Mouse (Mus musculus): Measurements from ENCODE around the gene Vamp8.

The Vamp8 gene

DNA sequence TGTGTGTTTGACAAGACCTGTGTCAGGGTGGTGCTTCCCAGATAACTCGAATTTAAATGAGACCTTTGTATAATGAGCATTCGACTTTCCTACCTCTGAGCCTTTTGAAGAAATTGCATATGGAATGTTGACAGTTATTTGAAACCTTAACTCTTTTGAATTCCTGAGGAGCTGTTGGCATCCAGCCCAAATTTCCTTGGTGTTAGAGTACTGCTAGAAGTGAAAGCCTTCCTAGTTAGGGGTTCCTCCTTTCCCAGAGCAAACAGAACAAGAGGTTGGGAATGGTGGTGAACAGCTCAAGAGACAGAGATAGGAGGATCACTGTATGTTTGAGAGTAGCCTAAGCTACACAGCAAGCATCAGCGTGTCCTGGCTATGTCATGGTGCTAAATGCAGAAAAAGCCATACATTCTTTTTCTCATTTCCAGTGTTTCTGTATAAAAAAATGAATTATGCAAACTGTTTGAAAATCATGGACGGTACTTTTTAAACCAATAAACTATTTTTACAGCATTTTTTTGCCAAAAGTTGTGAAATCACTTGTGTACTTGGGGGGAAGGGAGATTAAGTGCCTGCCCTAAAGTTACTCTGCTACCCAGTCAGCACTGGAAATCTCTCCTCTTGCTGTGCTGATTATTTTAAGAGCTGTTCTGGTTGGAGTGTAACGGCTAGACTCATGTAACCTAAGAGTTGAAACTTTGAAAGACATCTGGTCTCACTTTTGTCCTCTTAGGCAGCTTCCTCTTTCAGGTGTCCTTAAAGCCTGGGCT lies 37.7 kb downstream of the Vamp8 start:
- DNase-seq (ENCODE audit: extremely low spot score), result no peak

DNA sequence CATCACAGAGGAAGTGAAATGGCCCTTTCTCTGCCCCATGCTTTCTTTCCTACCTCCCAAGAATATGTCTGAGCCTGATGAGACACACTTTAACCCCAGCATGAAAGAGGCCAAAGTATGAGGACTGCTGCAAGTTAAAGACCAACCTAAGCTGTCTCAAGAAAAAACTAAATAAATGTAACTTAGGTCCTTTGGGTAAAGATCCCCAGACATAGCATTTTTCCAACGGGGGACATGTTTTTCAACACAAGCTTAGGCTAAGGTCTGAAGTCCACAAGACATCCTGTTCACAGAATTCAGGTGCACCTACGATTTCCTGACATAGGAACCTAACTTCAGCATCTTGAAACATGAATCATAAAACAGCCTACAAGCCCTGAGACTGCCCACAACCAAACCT lies 40.3 kb downstream of the Vamp8 start:
- no peak for DNase-seq (ENCODE audit: extremely low spot score)

DNA sequence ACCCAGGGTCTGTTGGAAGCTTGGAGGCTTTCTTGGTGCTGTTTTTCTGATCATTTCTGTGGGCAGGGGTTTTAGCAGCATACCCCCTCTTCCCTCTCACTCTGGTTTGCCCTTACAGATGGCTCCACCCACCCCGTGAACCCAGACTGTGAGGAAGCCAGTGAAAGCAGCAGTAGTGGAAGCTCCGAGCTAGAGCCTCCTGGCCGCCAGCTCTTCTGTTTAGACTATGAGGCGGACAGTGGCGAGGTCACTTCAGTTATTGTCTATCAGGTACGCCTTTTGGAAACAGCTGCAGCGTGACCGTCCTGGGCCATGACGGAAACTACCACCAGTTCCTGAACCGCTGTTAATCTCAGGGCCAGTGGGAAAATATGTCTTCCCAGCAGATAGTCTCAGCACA lies 42.1 kb downstream of the Vamp8 start:
- no peak for DNase-seq (ENCODE audit: extremely low spot score)

DNA sequence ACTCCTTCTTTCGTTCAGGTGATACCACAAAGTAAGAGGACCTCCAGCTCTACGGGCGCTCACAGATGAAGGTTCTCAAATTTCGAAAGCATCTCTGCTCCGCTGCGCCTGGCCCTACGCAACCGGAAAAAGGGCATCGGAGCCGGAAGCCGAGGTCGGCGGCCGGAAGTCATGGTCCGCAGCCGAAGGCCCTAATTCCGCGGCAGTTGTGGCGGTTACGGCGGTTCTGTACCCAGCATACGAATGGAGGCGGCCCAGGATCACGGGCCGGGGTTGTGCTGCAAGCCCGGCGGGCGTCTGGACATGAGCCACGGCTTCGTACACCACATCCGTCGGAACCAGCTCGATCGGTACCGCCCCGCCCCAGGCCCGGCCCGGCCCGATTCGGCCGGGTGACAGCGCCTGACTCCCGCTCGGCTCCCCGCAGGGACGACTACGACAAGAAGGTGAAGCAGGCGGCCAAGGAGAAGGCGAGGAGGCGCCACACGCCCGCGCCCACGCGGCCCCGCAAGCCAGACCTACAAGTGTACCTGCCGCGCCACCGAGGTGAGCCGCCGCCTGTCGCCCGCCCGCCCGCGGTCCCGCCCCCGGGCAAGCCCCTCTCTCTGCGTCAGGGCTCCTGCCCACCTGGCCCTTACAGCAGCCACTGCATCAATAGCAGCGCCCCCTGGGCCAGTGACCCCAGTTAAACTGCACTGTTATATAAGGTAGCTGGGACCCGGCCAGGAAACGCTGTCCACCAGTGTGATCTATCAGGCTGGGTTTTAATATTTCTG lies 43.1 kb downstream of the Vamp8 start, which contains the start of gene 0610030E20Rik:
Gene 0610030E20Rik, plus strand, starts transcription at position 152 of the 776 bp plus-strand sequence.
- DNase-seq (ENCODE audit: extremely low spot score), result peak; percentile 75

DNA sequence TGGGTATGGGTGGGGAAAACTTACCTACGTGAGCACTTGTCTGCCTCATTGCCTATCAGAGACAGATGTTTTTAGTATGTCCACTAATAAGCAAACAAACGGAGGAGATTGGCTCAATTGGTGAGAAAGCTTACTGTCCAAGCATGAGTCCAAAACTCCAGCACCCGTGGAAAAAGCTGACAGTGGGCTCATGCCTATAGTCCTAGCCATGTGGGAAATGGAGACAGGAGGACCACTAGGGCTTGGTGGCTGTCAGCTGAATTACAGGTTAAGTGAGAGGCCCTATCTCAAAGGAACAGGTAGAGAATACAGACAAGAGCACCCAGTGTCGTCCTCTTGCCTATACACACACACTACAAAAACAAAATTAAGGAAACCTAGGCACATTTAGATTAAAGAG lies 44.2 kb downstream of the Vamp8 start:
- no peak for DNase-seq (ENCODE audit: extremely low spot score)

DNA sequence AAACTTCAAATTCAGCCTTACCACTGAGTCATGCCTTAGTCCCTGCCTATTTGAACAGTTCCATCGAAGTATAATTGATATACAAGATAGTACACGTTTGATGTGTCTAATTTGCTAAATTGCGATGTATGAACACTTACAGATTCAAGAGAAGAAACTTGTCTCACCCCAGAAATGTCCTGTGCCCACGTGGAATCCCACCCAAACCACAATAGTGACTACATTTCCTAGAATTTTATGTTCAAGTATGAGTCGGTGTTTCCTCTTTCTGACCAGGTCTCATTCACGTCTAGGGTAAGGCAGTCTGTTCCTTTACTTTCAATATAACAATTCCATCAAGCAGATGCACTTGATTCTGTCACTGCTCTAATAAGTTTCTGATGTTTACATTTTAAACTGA lies 44.9 kb downstream of the Vamp8 start:
- DNase-seq (ENCODE audit: extremely low spot score), result no peak

DNA sequence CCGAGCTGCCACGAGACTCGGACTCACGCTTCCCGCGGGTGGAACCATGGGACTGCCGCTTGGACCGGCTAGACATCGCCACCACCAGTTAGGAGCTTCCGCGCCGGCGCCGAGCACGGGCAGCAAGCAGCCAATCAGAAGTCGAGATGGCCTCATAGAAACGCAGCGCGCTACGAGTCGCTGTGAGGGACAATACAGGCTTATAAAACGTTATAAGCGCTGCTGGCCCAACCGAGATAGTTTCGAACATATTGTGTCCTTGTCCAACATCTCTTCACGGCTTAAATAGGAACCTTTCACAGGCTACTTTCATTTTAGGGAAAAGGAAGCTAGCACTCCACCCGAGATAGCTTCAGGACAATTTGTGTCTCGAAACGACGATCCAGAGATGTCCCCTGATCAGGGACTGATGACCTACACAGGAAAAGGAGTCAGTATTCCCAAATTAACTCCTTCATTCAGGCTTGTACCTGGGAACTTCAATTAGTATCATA lies 45.4 kb downstream of the Vamp8 start, which contains the start of gene Usp39:
Gene Usp39, minus strand, starts transcription at position 111 of the 494 bp plus-strand sequence.
- DNase-seq (ENCODE audit: extremely low spot score), result peak; percentile 87

DNA sequence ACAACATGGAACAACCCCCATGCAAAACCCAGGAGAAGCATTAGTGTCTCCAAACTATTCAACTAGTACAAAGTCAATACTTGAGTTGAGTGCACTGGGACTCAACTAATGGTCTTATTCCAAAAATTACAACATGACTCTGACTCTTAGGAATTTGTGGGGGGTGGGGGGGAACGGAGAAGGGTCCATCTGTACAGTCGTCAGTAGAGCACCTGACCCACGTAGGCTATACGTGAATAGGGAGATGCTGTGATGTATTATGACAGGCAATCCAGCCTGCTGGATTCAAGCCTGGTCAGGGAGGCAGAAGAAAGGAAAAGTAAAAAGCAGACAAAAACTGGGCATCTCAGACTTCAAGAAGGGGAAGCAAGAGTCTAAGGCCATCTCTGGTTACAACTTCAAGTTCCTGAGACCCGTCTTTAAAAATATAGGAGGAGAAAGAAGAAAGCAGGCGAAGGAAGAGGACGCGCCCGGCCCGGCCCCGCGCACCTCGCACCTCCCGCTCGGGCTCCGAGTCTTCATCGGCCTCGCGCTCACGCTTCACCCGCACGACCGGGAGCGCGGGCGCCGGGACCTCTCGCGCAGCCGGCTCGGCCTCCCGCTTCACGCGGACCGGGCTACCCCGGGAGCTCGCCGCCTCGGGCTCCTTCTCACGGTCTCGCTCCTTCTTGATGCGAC lies 46.0 kb downstream of the Vamp8 start:
- no peak for DNase-seq (ENCODE audit: extremely low spot score)

DNA sequence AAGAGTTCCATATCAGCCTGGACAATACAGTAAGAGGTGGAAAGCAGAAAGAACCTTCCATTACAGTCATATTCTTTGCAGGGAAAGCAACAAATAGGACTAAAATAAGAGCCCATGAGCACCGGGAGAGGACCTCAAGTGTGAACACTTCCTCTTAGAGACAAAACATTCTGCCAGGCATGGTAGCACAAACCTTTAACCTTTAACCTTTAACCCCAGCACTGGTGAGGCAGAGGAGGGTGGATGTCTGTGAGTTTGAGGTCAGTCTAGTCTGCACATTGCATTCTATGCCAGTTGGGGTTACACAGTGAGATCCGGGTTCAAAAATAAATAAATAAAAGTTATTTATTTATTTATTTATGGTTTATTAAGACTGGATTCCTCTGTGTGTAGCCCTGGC lies 50.0 kb downstream of the Vamp8 start:
- DNase-seq (ENCODE audit: extremely low spot score), result no peak

All from embryo, embryonic 9.5 days (tissue).